In genomic region chr2:6985706-6986105, GRCm38 (mm10) we compare ENCODE assay signal across 21 mouse cellular contexts.
"Had no signal": no experiment of that assay in that cellular context is flagged by ENCODE, and none has a peak within 500 bp of the region (broad histone marks: within the 10 kb centered on the region; RNA-seq: fewer than 3 reads in every experiment).

No protein-coding gene starts in this region.

- ATAC-seq: midbrain, embryonic 13.5 days; midbrain, embryonic 16.5 days had no signal

- H3K27me3 ChIP-seq: megakaryocyte, embryonic 14.5 days; midbrain, embryonic 13.5 days; neural tube, embryonic 13.5 days; neural tube, embryonic 15.5 days; stomach, embryonic 15.5 days had no signal

- H3K4me1 ChIP-seq: megakaryocyte, embryonic 14.5 days; midbrain, embryonic 13.5 days; neural tube, embryonic 13.5 days; neural tube, embryonic 15.5 days; stomach, embryonic 15.5 days had no signal

- H3K9me3 ChIP-seq: megakaryocyte, embryonic 14.5 days; midbrain, embryonic 10.5 days; midbrain, embryonic 13.5 days; neural tube, embryonic 13.5 days; neural tube, embryonic 15.5 days; stomach, embryonic 15.5 days had no signal

- H3K27ac ChIP-seq: liver, embryonic 14.5 days; midbrain, embryonic 10.5 days; midbrain, embryonic 13.5 days; neural tube, embryonic 13.5 days; neural tube, embryonic 15.5 days; stomach, embryonic 15.5 days; stomach, postnatal 0 days had no signal

- H3K9ac ChIP-seq: liver, embryonic 14.5 days; lung, embryonic 14.5 days; midbrain, embryonic 13.5 days; neural tube, embryonic 13.5 days; neural tube, embryonic 15.5 days; stomach, embryonic 15.5 days had no signal

- H3K4me3 ChIP-seq: megakaryocyte, embryonic 14.5 days; midbrain, embryonic 10.5 days; midbrain, embryonic 13.5 days; myocyte; neural tube, embryonic 13.5 days; neural tube, embryonic 15.5 days; stomach, embryonic 15.5 days had no signal

- DNase-seq: lung, adult 18-20 months; lung, embryonic 14.5 days; lung, postnatal 10 days; lung, postnatal 4 days; retina, postnatal 1 day; right cerebral cortex, adult 18-20 months; right cerebral cortex, postnatal 25 days; right cerebral cortex, postnatal 4 days; spleen, adult 18-20 months; thymus, adult 2 months; thymus, postnatal 25 days had no signal

- H3K36me3 ChIP-seq: midbrain, embryonic 10.5 days; midbrain, embryonic 13.5 days; neural tube, embryonic 13.5 days; neural tube, embryonic 15.5 days; stomach, embryonic 15.5 days had no signal

- H3K4me2 ChIP-seq: lung, embryonic 14.5 days; midbrain, embryonic 13.5 days; neural tube, embryonic 13.5 days; neural tube, embryonic 15.5 days; stomach, embryonic 15.5 days had no signal
